Mouse (Mus musculus) CD4-positive, CD25-positive, alpha-beta regulatory T cell, adult 2 months (primary cell): ENCODE data around the gene Ceacam18.
A peak's percentile ranks its signal among the peaks of the same experiment; 100 is the strongest.

Source experiments
- DNase-seq: peaks from one replicate; pipeline ENCODE4 v3.0.0-alpha.2; 2012; ENCODE audit warnings: low read depth, low spot score

Gene Ceacam18

DNA sequence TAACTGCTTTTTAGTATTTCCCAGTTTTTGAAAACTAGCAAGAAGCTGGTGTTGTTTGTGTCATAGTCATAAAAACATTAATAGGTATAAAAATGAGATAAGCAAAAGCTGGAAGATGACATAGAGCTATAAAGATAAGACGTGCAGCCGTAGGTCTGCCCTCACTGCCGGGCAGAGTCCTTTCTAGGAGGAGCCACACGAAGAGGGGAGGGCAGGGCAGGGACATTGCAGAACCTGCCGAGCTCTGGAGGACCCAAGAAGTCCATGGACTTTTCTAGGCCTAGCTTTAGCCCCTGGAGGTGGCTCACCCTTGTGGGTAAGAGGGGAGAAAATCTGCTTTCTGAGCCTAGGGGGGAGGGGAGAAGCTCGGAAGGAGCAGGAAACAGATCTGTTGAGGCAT, at the start of gene Ceacam18:
Gene Ceacam18, plus strand, starts transcription at position 208 of the 400 bp plus-strand sequence.
- no peak for DNase-seq

DNA sequence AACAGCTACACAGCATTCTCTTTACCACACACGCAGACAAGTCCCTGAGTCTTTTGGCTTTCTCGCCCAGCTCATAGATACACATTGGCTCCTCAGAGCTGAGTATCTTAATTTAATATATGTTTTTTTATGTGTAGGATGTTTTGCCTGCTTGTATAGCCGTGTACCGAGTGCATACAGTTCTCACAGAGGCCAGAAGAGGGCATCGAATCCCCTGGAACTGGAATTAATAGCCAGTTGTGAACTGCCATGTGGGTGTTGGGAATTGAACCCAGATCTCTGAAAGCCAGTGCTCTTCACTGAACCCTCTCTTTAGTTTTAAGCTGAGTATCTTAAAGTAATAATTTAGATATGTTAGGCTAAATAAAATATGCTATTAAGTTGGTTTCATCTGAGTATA, 49.7 kb upstream of the Ceacam18 start:
- DNase-seq = peak; percentile 29

DNA sequence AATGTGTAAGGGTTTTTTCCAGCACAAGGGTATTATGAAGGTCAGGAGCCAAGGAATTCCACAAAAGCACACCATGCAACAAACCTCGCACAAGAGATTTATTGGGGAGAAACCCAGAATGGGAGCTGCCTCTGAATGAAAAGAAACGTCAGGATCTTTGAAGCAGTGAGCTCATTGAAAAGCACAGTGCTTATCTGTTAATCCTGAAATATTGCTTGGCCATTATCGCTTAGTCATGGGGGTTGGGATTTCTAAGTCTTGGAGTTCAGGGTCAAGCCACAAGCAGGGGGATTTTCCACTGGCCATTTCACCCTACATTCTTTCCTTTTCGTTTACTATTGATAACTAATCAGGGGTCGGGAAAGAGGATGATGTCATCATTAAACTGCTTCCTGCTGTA, 32.6 kb upstream of the Ceacam18 start:
- no peak for DNase-seq

DNA sequence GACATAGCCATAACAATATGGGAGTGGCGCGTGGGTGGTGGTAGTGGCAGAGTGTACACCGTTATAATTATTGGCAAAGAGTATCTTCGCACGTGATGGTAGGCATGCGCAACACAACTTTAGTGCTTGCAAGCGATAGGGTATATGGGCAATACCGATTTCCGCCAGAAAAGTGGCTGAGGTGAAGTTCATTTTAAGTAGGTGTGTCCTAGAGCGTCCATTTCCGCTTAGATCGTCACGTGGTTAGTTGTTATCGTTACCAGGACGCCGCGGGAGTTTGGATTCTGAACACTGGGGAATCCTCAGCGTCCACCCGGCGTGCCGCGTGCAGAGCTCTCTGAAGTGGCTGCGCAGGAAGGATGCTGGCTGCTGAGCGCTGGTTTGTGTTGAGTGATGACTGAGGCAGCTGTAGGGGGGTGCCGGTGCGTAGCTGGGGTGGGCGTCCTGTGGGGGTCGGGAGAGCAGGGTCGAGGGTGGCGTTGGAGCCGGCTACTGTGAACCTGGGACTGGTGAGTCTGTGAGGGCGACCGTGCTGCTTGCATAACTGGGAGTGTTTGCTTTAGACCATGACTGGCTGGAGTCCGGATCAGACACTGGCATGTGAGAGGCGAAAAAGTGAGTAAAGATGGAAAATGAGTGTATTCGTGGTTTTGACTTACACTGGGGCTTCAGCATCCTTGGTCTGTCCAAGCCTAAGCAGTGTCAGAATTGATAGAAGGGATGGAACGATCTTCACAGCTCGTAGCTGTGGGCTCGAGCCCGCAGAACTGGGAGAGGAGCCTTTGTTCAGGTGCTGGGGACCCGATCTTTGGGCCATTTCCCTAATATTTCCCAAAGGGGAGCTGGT, 27.4 kb upstream of the Ceacam18 start, which contains the start of gene Zfp819:
Gene Zfp819, plus strand, starts transcription at position 274 of the 847 bp plus-strand sequence.
- peak; percentile 57 for DNase-seq

DNA sequence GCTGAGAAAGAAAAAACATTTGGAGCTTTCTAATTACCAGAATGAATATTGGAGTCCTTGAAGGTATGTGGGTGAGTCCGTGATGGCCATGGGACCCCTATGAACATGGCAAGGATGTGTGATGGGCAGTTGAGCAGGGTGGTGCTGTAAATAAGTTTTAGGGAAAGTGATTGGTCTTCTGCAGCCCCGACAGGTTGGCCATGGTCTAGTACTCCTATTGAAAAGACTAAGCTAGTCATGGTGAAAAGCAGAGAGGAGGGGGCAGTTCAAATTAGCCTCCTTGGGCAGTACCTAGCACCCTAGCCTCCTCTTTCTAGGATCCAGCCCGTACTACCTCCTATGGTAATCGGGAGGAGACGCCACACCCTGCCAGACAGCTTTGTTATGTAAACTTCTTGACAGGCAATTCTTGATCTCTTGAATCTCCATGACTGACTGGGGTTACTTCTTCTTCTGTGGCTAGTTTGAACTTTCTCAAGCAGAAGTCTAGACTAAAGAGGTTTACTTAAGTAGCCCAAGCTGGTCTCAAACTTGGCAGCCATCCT, 26.7 kb upstream of the Ceacam18 start:
- DNase-seq = no peak

DNA sequence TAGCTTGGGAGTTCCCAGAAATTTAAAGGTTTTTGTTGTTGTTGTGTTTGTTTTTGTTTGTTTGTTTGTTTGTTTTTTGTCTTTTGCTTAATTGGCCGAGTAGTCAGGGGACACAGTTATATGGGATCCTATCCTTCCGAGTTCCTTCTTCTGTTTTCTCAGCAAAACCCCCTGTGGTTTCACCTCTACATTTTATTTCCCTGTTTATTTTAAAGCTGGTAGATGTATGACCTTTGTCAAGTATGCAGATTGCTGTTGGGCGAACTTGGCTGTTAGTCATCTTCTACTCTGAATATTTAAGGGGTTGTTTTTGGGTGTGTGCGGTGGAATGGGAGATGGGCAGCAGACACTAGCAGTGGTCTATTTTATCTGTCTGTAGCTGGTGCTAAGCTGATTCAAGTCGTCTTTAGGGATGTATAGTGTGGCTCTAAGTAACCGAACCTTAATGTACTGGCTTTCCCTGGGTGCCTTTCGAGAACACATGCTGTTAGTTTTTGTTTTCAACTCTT, 26.1 kb upstream of the Ceacam18 start:
- DNase-seq = no peak

DNA sequence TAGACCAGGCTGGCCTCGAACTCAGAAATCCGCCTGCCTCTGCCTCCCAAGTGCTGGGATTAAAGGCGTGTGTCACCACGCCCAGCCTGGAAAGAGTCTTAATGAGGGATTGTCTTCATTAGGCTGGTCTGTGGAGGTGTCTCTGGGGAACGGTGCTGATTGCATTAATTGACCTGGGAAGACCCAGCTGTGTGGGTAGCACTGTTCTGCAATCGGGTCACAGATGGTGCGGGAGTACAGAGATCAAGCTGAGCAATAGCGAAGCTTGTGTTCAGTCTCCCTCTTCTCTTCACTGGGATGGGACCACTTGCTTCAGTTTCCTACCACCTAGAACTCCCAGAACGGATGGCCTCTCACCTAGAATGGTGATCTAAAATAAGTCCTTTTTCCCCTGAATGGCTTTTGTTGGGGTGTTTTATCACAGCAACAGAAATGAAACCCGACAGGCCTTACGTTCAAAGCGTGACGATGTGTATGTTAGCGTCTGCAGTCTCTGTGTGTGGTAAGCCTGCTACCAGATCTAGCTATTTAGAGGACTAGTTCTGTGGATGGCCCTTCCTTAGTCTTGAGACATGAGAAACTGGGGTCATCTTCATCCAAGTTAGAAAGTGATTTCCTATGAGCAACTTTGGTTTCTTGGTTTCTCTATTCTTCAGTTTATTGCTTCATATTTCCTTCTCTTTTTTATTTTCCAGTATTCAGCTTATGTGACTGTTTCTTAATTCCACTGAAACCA, 20.5 kb upstream of the Ceacam18 start:
- DNase-seq = no peak

DNA sequence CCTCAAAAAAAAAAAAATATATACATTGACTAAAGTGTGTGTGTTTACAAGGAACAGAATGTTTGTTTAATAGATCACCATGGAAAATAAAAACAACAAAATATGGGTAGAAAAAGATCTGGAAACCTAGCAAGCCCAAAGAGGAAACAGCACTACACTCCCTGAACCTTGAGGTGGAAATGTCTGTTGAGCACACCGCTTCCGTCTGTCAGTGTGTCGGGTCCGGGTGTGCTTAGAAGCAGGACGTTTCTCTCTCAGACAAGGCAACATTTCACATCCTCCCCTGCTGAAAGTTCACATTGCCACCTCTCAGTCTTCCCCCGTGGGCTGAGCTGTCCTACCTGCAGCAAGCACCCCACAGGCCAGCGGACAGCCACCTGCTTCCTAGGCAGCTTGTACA, 11.6 kb upstream of the Ceacam18 start:
- no peak for DNase-seq

DNA sequence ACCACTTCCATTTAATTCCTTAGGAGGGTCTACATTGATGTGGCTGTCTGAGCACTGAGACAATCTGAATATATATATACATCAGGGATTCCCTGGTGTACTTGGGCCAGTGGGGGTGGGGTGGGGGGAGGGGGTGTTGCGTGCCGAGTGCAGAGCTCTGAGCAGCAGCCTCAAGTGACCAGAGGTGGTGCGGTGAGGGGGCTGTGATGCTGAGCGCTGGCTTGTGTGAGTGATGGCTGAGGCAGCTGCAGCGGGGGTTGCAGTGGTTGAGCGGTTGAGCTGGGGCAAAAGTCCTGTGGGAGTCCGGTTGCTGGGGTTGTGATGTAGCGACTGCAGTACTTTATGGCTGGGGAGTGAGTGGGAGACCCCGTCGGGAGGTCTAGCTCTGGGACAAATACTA, 10.7 kb upstream of the Ceacam18 start:
- no peak for DNase-seq

DNA sequence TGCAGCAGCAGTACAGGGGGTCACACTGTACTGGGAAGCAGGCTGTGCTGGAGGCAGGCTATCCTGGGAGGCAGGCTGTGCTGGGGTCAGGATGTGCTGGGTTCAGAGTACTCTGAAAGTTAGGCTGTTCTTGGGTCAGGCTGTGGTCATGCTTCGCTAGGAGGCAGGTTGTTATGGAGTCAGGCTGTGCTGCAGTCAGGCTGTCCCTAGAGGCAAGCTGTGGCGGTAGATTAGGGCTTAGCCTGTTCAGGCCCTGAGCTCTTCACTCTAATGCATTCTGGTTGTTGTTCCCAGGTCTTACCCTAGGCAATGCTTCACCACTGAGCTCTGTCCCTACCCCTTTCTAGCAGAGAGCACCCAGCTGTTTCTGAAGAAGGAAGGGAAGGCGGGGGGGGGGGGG, 9.4 kb upstream of the Ceacam18 start:
- no peak for DNase-seq

DNA sequence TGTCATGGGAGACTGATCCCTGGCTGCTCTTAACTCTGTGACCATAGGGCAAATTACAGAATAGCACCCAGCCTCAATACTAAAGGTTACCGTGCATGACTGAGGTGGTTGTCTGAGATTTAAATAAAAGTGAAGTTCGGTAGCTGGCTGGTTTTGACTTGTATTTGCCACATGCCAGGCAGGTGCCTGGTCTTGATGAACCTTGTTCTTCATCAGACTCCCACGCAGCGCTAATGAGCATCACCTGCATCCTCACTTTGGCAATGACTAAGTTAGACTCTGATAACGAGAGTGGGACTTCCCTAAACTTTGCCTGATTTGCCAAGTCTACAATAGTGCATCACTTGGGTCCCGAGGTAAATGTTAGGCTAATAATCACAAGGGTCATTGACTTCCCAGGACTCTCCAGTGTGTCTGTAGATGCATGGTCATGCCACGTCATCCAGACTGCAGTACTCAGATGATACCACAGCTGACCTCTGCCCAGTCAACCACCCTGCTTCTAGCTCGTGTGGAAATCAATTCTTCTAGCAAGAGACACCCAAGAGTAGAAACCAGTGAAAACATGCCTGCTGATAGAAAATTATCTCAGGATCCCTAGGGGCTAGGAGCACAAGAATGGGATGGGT, 8.6 kb upstream of the Ceacam18 start:
- DNase-seq = no peak

DNA sequence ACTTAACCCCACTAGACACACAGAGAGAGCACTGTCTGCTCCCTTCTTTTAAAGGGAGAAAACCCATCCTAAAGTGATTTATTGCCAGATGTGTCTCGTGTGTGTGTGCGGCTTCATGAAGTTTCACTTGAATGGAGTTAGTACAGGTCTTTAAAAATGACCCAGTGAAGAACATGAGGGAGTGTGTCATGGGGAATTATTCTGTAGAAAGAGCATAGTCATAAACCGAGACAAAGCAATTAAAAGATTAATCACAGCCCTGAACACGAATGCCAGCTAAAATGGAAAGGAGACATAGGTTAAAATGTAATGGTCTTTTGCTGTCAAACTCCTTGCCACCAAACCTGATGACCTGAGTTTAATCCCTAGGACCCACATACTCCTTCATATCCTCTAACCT, 567 bp upstream of the Ceacam18 start:
- DNase-seq = no peak

DNA sequence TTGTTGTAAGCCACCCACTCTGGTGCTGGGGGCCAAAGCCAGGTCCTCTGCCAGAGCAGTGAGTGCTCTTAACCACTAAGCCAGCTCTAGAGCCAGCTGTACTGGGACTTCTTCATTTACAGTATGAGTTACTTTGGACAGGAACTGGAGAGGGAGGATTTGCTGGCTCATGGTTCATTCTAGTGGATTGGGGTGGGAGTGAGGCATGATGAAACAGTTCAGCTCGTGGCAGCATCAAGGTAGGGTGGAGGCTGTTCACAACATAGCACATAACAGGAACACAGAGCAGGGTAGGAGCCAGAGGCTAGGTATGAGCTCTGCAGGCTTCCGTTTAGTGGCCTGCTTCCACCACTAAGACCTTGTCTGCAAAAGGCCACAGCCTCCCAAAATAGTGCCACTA, 1.7 kb downstream of the Ceacam18 start:
- no peak for DNase-seq

DNA sequence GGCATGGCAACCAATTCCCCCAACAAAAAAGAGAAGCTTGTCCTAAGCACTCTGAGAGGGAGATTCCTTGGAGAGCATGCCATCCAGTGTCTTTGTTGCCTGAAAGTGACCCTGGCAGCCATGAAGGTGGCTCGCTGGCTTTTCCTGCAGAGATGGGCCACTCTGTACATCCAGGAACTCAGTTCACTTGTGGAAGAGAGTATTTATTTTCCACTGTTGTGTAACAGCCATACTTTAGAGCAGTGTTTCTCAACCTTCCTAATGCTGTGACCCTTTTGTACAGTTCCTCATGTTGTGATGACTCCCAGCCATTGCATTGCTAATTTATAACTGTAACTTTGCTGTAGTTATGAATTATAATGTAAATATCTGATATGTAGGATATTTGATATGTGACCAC, 2.6 kb downstream of the Ceacam18 start:
- no peak for DNase-seq

DNA sequence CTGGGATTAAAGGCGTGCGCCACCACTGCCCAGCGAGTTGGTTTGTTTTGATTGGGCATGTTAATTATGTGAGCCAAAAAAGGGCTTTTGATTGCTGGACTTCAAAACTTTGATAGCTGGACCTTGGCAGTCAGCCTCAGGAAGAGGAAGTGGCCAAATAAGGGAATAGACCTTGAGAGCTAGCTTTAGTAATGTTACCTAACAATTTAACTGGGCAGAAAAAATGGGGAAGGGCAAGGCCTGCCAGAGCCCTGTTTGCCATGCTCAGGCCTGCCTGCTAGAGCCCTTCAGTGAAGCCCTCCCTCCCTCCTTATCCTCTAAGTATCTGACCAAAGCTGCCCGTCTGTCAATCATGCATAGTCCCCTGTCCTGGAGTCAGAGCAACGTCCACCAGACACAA, 8.1 kb downstream of the Ceacam18 start:
- no peak for DNase-seq

DNA sequence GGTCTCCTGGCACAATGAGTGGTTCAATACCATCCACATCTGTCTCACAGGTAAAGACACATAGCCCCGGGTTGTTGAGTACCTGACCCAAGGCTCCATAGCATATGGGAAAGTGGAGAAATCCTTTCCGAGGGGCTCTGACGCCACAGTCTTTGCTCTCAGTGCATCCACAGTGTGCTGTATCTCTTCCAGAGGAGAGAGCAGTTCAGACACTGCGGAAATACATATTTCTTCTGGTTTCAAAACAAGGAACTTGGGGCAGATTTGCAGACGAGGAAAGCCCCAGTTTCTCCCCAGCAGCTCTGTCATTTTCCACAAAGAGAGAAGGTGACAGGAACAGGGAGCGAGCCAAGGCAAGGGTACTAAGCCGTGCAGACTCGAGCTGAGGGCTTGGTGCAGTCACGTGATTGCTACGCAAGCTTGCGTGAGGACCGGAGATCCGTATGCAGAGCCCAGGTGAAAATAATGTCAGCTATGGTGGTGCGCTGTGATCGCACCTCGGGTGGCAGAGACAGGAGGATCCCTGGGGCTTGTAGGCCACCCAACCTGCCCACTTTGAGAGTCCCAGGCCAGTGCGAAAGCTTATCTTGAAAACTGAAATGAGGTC, 8.6 kb downstream of the Ceacam18 start:
- DNase-seq = no peak

DNA sequence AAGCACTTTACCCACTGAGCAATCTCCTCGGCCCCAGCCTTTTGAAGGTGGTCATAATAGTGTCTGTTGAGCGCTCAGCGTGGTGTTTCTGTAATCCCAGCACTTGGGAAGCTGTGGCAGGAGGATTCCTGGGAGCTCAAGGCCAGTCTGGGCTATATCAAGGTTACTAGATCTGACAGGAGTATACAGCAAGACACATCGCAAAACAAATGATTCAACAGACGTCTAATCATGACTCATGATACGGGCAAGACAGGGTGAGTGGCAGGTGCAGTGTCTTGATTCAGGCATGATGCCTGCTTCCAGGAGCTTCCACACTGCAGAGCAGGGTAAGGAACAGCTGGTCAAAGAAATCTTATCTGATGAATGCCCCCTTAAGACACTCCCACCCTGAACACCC, 18.2 kb downstream of the Ceacam18 start:
- DNase-seq = no peak

DNA sequence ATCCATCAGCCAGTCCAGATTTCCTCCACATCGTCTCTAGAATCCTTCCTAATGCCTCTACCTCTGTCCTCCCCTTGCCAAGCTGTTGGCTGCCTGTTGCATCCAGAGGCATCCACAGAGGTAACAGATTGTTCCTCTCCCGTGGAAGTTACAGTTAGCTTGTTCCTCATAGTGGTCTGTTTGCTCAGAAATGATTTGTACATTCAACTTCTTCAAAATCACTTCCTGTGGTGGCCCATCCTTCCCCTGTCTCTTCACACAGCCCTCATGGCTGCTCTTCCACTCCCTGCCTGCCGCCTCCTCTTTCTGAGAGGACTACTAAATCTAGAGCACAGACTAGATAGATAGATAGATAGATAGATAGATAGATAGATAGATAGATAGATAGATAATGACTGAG, 20.0 kb downstream of the Ceacam18 start:
- no peak for DNase-seq

DNA sequence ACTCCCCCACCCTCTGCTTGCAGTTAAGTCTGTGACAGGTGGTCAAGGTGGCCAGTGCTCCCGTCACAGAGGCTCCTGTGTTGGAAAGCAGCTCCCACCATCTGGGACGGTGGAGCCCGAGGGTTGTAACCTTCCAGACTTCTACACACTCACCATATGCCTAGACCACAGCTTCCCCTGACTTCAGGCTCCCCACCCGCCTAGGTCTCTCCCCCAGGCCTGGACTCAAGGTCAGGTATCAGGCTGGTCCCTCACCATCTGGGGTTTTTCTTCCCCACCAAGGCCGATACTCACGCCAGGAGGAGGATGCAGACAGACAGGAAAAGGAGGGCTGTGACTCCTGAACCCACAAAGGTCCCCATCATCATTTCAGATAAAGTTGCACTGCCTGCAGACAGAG, 21.7 kb downstream of the Ceacam18 start:
- DNase-seq = no peak

DNA sequence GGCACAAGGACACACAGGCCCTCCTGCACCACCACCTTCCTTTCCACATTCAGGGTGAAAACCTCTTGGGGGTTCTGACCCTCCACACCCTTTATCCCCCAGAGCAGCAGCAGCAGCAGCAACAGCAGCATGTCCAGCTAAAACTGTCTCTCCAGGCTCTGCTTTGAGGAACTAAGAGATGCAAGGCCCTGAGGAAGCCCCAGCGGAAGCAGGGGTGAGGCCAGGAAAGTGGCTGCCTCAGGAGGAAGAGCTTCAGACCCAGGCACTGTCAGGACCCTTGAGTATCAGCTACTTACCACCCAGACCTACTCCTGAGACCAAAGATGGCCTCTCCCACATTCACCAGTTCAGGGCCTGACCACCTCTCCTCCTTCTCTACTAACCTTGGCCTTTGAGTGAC, 25.5 kb downstream of the Ceacam18 start, which contains the start of gene Siglece:
Gene Siglece, minus strand, starts transcription at position 160 of the 400 bp plus-strand sequence.
- DNase-seq = no peak

DNA sequence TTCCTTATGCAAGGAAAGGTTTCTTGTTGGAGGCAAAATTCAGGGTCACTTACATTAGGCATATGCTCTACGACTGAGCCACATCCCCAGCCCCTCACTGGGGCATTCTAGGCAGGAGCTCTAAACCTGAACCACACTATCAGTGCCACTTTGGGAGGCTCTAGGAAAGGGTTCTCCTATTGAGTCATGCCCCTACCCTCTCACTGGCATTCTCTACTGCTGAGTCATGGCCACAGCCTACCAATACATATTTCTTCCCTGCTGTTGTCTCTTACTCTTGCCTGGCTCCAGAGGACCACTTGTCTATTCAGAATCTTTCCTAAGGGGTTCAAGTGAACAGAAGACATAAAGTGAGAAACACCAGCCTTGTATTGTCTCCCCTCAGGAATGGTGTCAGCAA, 28.3 kb downstream of the Ceacam18 start:
- DNase-seq = no peak
